Comparison of ENCODE assay signal across 14 mouse cellular contexts in the genomic region with DNA sequence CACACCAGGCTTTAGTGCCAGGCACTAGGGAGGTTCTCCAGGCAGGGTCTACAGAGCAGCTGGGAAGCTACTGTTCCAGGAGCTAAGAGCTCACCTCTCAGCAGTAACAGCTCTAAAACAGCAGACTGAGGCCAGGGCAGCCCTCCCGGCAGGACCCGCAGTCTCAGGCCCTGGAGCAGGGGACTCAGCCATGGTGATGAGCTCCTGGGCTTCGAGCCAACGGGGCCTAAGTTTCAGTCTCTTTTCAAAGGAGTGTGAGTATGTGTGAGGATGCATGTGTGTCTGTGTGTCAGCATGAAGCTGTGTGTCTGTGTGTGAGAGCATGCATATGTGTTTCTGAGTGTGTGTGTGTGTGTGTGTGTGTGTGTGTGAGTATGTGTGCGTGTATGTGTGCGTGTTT.
DNase-seq lines count a peak whose midpoint lies in the region; ATAC-seq and TF ChIP-seq lines count a peak whose summit lies in the region.
"Had no signal": no experiment of that assay in that cellular context is flagged by ENCODE, and none has a peak within 500 bp of the region (broad histone marks: within the 10 kb centered on the region; RNA-seq: fewer than 3 reads in every experiment).

No protein-coding gene starts in this region.

- H3K27ac ChIP-seq in lung, postnatal 0 days (ENCODE audit: low read length), result no peak overlapping the region
- H3K27ac ChIP-seq in midbrain, embryonic 15.5 days, result peak overlapping the region; percentile 52
- H3K27ac ChIP-seq: heart, adult 2 months; left cerebral cortex, adult 2 months; macrophage had no signal

- no peak for TF ChIP-seq EP300 in lung, postnatal 0 days (IDR thresholded peaks at IDR 0.05)

- H3K4me2 ChIP-seq in lung, postnatal 0 days (replicated peaks; ENCODE audit: low read depth, low read length), result no peak overlapping the region
- no peak overlapping the region for H3K4me2 ChIP-seq in midbrain, embryonic 15.5 days

- H3K4me3 ChIP-seq in lung, postnatal 0 days (ENCODE audit: low read depth, low read length), result no peak overlapping the region
- no peak overlapping the region for H3K4me3 ChIP-seq in midbrain, embryonic 15.5 days
- H3K4me3 ChIP-seq: heart, adult 2 months; left cerebral cortex, adult 2 months had no signal

- H3K36me3 ChIP-seq in lung, postnatal 0 days (ENCODE audit: insufficient read depth, low read length), result no peaks in the 10 kb centered on the region
- H3K36me3 ChIP-seq in midbrain, embryonic 15.5 days (replicated peaks), result 0 out of 2 replicates have a peak, but pooled peaks cover 12% of the 10 kb centered on the region

- 64% methylated on average over 6 of the region's 6 CpGs for WGBS in lung, postnatal 0 days
- 75% methylated on average over 6 of the region's 6 CpGs for WGBS in midbrain, embryonic 15.5 days

- 0 out of 2 replicates have a peak, but pooled peaks have one; percentile 3 for ATAC-seq in lung, postnatal 0 days
- no peak for ATAC-seq in midbrain, embryonic 15.5 days (replicated peaks)

- peak; percentile 45 for DNase-seq in gastrocnemius, postnatal 14 days
- DNase-seq in gastrocnemius, adult 18-20 months (ENCODE audit: low spot score), result no peak
- no peak for DNase-seq in lung, postnatal 0 days (ENCODE audit: low spot score)
- DNase-seq in lung, postnatal 36 days, result no peak
- DNase-seq in brain, embryonic 14.5 days (ENCODE audit: low read depth), result peak; percentile 71
- DNase-seq in layer of hippocampus, postnatal 36 days, result no peak
- DNase-seq: cerebellum, adult 11-12 months; heart, adult 2 months; kidney, adult 8-10 months; right cerebral cortex, postnatal 25 days; thymus, adult 2 months had no signal

- no peaks in the 10 kb centered on the region for H3K27me3 ChIP-seq in lung, postnatal 0 days (replicated peaks; ENCODE audit: insufficient read depth, low read length)
- no peaks in the 10 kb centered on the region for H3K27me3 ChIP-seq in midbrain, embryonic 15.5 days (replicated peaks)

- H3K9me3 ChIP-seq in lung, postnatal 0 days (ENCODE audit: low read length), result no peaks in the 10 kb centered on the region
- H3K9me3 ChIP-seq in midbrain, embryonic 15.5 days, result no peaks in the 10 kb centered on the region

- no peaks in the 10 kb centered on the region for H3K4me1 ChIP-seq in lung, postnatal 0 days (ENCODE audit: insufficient read depth, low read depth, low read length)
- peaks cover 4% of the 10 kb centered on the region; the same call in 1 of the 2 replicates for H3K4me1 ChIP-seq in midbrain, embryonic 15.5 days

- no peak for TF ChIP-seq POLR2A in brain, embryonic 14.5 days (IDR thresholded peaks at IDR 0.05; ENCODE audit: borderline replicate concordance, extremely low read depth, insufficient read depth, insufficient read length, poor library complexity, severe bottlenecking)

- TF ChIP-seq CTCF in lung, postnatal 0 days (IDR thresholded peaks at IDR 0.05), result no peak
- TF ChIP-seq CTCF in brain, embryonic 14.5 days (IDR thresholded peaks at IDR 0.05; ENCODE audit: borderline replicate concordance, extremely low read depth, insufficient read depth, insufficient read length), result no peak

- intact Hi-C loops in gastrocnemius, postnatal 14 days (cut with DNase I; ENCODE audit: low total_unique reads), result no loop called here

- no peak overlapping the region for H3K9ac ChIP-seq in lung, postnatal 0 days (replicated peaks; ENCODE audit: low read depth)
- no peak overlapping the region for H3K9ac ChIP-seq in midbrain, embryonic 15.5 days

Comparison
In these comparisons a context has a peak if more than half of its experiments do, and no peak if none do; other contexts are left out.
1. DNase-seq: peak in gastrocnemius, postnatal 14 days (single experiment) and brain, embryonic 14.5 days (single experiment); none in gastrocnemius, adult 18-20 months (single experiment), lung, postnatal 0 days (single experiment), lung, postnatal 36 days (single experiment) and layer of hippocampus, postnatal 36 days (0 of 2).